Comparison of ENCODE assay signal across 8 mouse cellular contexts in genomic region chr12:101026946-101027345, GRCm38 (mm10). TPM values are rescaled to one million over a fixed set of nuclear protein-coding genes. Genes with fewer than 3 reads are reported as not detected.
DNase-seq lines count a peak whose midpoint lies in the region; ATAC-seq and TF ChIP-seq lines count a peak whose summit lies in the region.

No protein-coding gene starts in this region.

- TF ChIP-seq POLR2A in MEL (IDR thresholded peaks at IDR 0.05; ENCODE audit: control insufficient read depth in 1 of 2, insufficient read depth in 1 of 2, low read depth in 1 of 2, low read length in 2 of 2, poor library complexity in 1 of 2) = no peak

- H3K79me2 ChIP-seq in MEL (ENCODE audit: control insufficient read depth, insufficient read depth, low read length, poor library complexity) = peaks cover 24% of the 10 kb centered on the region

- no peak for DNase-seq in heart, postnatal 10 days
- no peak for DNase-seq in MEL (ENCODE audit: low read depth, low spot score)
- peak; percentile 63 for DNase-seq in forebrain, embryonic 10.5 days (ENCODE audit: extremely low spot score, low spot score)
- peak in 1 of 2 experiments; percentile 54 for DNase-seq in layer of hippocampus, adult 2 months (ENCODE audit: low spot score in 2 of 2)

- no peak for TF ChIP-seq CTCF in MEL (IDR thresholded peaks at IDR 0.05 in 2 of 3, conservative IDR thresholded peaks at IDR 0.05 in 1 of 3; ENCODE audit: control insufficient read depth in 1 of 3, insufficient read depth in 1 of 3, low read depth in 2 of 3, low read length in 3 of 3, poor library complexity in 1 of 3, severe bottlenecking in 1 of 3)
- no peak for TF ChIP-seq CTCF in layer of hippocampus, adult 2 months (conservative IDR thresholded peaks at IDR 0.05)

- peak overlapping the region; percentile 96 for H3K4me2 ChIP-seq in heart, embryonic 14.5 days (ENCODE audit: low read length)
- H3K4me2 ChIP-seq in neural tube, embryonic 12.5 days (replicated peaks) = peak overlapping the region; percentile 77

- ATAC-seq in heart, embryonic 14.5 days (ENCODE audit: insufficient number of reproducible peaks, insufficient read depth, low FRiP score, low read depth) = no peak
- ATAC-seq in neural tube, embryonic 12.5 days (ENCODE audit: low FRiP score, low read depth) = peak; percentile 41
- ATAC-seq in megakaryocyte-erythroid progenitor cell, adult 5-6 weeks (replicated peaks; ENCODE audit: low FRiP score, low TSS enrichment, poor library complexity, severe bottlenecking) = no peak
- ATAC-seq in erythroid progenitor cell, adult 5-6 weeks (replicated peaks; ENCODE audit: low FRiP score, poor library complexity, severe bottlenecking) = no peak

- TF ChIP-seq EP300 in MEL (IDR thresholded peaks at IDR 0.05; ENCODE audit: low read depth in 1 of 2, low read length in 2 of 2) = no peak

- TF ChIP-seq RAD21 in MEL (IDR thresholded peaks at IDR 0.05; ENCODE audit: low read depth, low read length) = no peak

- peaks cover 39% of the 10 kb centered on the region for H3K27me3 ChIP-seq in heart, embryonic 14.5 days (ENCODE audit: control insufficient read depth, insufficient read depth, low read length)
- H3K27me3 ChIP-seq in MEL (ENCODE audit: control insufficient read depth in 1 of 2, insufficient read depth in 2 of 2, low read length in 2 of 2) = no peaks in the 10 kb centered on the region
- no peaks in the 10 kb centered on the region for H3K27me3 ChIP-seq in forebrain, embryonic 10.5 days (ENCODE audit: poor library complexity, severe bottlenecking)
- no peaks in the 10 kb centered on the region for H3K27me3 ChIP-seq in neural tube, embryonic 12.5 days (replicated peaks)

- H3K27ac ChIP-seq in heart, embryonic 14.5 days (replicated peaks in 1 of 2; ENCODE audit: control insufficient read depth in 1 of 2, insufficient read depth in 1 of 2, low read depth in 2 of 2, low read length in 2 of 2) = no peak overlapping the region
- H3K27ac ChIP-seq in MEL (ENCODE audit: control insufficient read depth, low read depth, low read length) = no peak overlapping the region
- H3K27ac ChIP-seq in forebrain, embryonic 10.5 days = peak overlapping the region; percentile 99
- peak overlapping the region; percentile 90; the same call in 1 of the 2 replicates for H3K27ac ChIP-seq in layer of hippocampus, adult 2 months
- H3K27ac ChIP-seq in neural tube, embryonic 12.5 days = no peak overlapping the region

- no peaks in the 10 kb centered on the region for H3K36me3 ChIP-seq in heart, embryonic 14.5 days (ENCODE audit: control insufficient read depth, insufficient read depth, low read length)
- peaks cover 0 to 25% of the 10 kb centered on the region in 2 experiments; a peak in 2 of 4 replicates for H3K36me3 ChIP-seq in MEL (ENCODE audit: control insufficient read depth in 1 of 2, insufficient read depth in 2 of 2, low read length in 2 of 2)
- H3K36me3 ChIP-seq in forebrain, embryonic 10.5 days (replicated peaks) = peaks cover 43% of the 10 kb centered on the region
- H3K36me3 ChIP-seq in neural tube, embryonic 12.5 days = peaks cover 2% of the 10 kb centered on the region; the same call in 1 of the 2 replicates

- no peak overlapping the region for H3K4me3 ChIP-seq in heart, embryonic 14.5 days (ENCODE audit: control insufficient read depth in 1 of 2, insufficient read depth in 1 of 2, low read depth in 1 of 2, low read length in 2 of 2)
- H3K4me3 ChIP-seq in MEL (ENCODE audit: control insufficient read depth in 1 of 2, insufficient read depth in 1 of 2, low read depth in 2 of 2, low read length in 2 of 2) = no peak overlapping the region
- peak overlapping the region; percentile 89 for H3K4me3 ChIP-seq in forebrain, embryonic 10.5 days
- H3K4me3 ChIP-seq in layer of hippocampus, adult 2 months = peak overlapping the region; percentile 69
- peak overlapping the region; percentile 62 for H3K4me3 ChIP-seq in neural tube, embryonic 12.5 days

- no peak overlapping the region for H3K9ac ChIP-seq in heart, embryonic 14.5 days (ENCODE audit: low read length)
- peak overlapping the region; percentile 16; the same call in 1 of the 2 replicates for H3K9ac ChIP-seq in MEL (ENCODE audit: control insufficient read depth, low read depth, low read length, poor library complexity, severe bottlenecking)
- peak overlapping the region; percentile 78 for H3K9ac ChIP-seq in neural tube, embryonic 12.5 days

- H3K4me1 ChIP-seq in heart, embryonic 14.5 days (ENCODE audit: control insufficient read depth in 2 of 2, insufficient read depth in 2 of 2, low read length in 2 of 2) = peaks cover 2 to 8% of the 10 kb centered on the region in 2 experiments; a peak in 3 of 4 replicates
- peaks cover 11 to 33% of the 10 kb centered on the region in 2 experiments; a peak in 3 of 4 replicates for H3K4me1 ChIP-seq in MEL (ENCODE audit: control insufficient read depth in 1 of 2, insufficient read depth in 2 of 2, low read length in 2 of 2)
- peaks cover 59% of the 10 kb centered on the region for H3K4me1 ChIP-seq in forebrain, embryonic 10.5 days
- peaks cover 35% of the 10 kb centered on the region for H3K4me1 ChIP-seq in neural tube, embryonic 12.5 days

- H3K9me3 ChIP-seq in heart, embryonic 14.5 days (ENCODE audit: control insufficient read depth, low read length) = peaks cover 3% of the 10 kb centered on the region; the same call in 1 of the 2 replicates
- H3K9me3 ChIP-seq in MEL (replicated peaks; ENCODE audit: insufficient read depth, low read length) = no peaks in the 10 kb centered on the region
- H3K9me3 ChIP-seq in forebrain, embryonic 10.5 days = no peaks in the 10 kb centered on the region
- H3K9me3 ChIP-seq in neural tube, embryonic 12.5 days = no peaks in the 10 kb centered on the region

- intact Hi-C loops in heart, postnatal 10 days (cut with DNase I) = no loop called here

- 24% methylated on average over 14 of the region's 14 CpGs for WGBS in heart, embryonic 14.5 days
- 3% methylated on average over 14 of the region's 14 CpGs for WGBS in forebrain, embryonic 10.5 days
- WGBS in neural tube, embryonic 12.5 days = 5% methylated on average over 13 of the region's 14 CpGs

TF ChIP-seq in MEL, 35 proteins besides CTCF, POLR2A, EP300 and RAD21:
- TF ChIP-seq ZKSCAN1 (IDR thresholded peaks at IDR 0.05; ENCODE audit: low read depth, low read length) (no peak), USF2 (IDR thresholded peaks at IDR 0.05; ENCODE audit: borderline replicate concordance in 1 of 2, insufficient read depth in 1 of 2, low read depth in 1 of 2, low read length in 2 of 2) (no peak), ZNF384 (IDR thresholded peaks at IDR 0.05; ENCODE audit: low read depth, low read length) (no peak), GATA1 (IDR thresholded peaks at IDR 0.05; ENCODE audit: low read depth, low read length) (no peak), E2F4 (IDR thresholded peaks at IDR 0.05; ENCODE audit: borderline replicate concordance, low read depth, low read length) (no peak), GABPA (IDR thresholded peaks at IDR 0.05; ENCODE audit: low read depth, low read length) (no peak), UBTF (IDR thresholded peaks at IDR 0.05; ENCODE audit: borderline replicate concordance, insufficient read depth, low read depth, low read length) (no peak), TAL1 (IDR thresholded peaks at IDR 0.05; ENCODE audit: low read length) (no peak), MYB (IDR thresholded peaks at IDR 0.05; ENCODE audit: low read depth, low read length) (no peak), SIN3A (IDR thresholded peaks at IDR 0.05; ENCODE audit: low read length) (no peak), TBP (IDR thresholded peaks at IDR 0.05; ENCODE audit: low read depth, low read length) (no peak)

RNA-seq across cellular contexts. Expression of gene Ccdc88c, which starts 1.9 kb away (rescaled TPM):
- 2.7 and 3.0 TPM in 2 replicates for polyA plus RNA-seq in heart, embryonic 14.5 days (2014; fragmentation: Nextera tagmentation; extraction: Ambion mirVana)
- total RNA-seq in heart, postnatal 10 days (2021) = 10 to 100 TPM; 11.9 to 13.2 TPM
- total RNA-seq in MEL (2012; rRNA removed) = 8.5 and 8.7 TPM in 2 replicates
- 10 to 100 TPM in 1 of 2 experiments, not detected in 1; 15.3 TPM for polyA plus RNA-seq in MEL (2012; ENCODE audit: insufficient read depth in 1 of 2, insufficient read length in 2 of 2, low read depth in 1 of 2, low replicate concordance in 2 of 2, missing spikeins in 1 of 2)
- polyA plus RNA-seq in forebrain, embryonic 10.5 days (2016; fragmentation: Nextera tagmentation; extraction: Ambion mirVana) = 19.8 and 22.6 TPM in 2 replicates
- total RNA-seq in layer of hippocampus, adult 2 months (2021) = 10 to 100 TPM; 24.3 to 33.7 TPM
- 14.7 and 16.0 TPM in 2 replicates for polyA plus RNA-seq in neural tube, embryonic 12.5 days (2016; fragmentation: Nextera tagmentation; extraction: Ambion mirVana)
- 57.8 and 68.4 TPM in 2 replicates for total RNA-seq in megakaryocyte-erythroid progenitor cell, adult 5-6 weeks (2014; fragmentation: Nextera tagmentation)
- 66.9 and 100 TPM in 2 replicates for total RNA-seq in megakaryocyte-erythroid progenitor cell, adult 5-6 weeks (2017)
- total RNA-seq in erythroid progenitor cell, adult 5-6 weeks (2015; ENCODE audit: low replicate concordance) = 96.4 and 130 TPM in 2 replicates
- total RNA-seq in erythroid progenitor cell, adult 5-6 weeks (2017; ENCODE audit: low replicate concordance) = 189 and 234 TPM in 2 replicates

RNA-seq across cellular contexts. Expression of gene Ppp4r3a, which starts 56.6 kb away (rescaled TPM):
- 33.8 and 35.6 TPM in 2 replicates for polyA plus RNA-seq in heart, embryonic 14.5 days (2014; fragmentation: Nextera tagmentation; extraction: Ambion mirVana)
- 10 to 100 TPM; 37.6 to 38.9 TPM for total RNA-seq in heart, postnatal 10 days (2021)
- 60.1 and 61.2 TPM in 2 replicates for total RNA-seq in MEL (2012; rRNA removed)
- polyA plus RNA-seq in MEL (2012; ENCODE audit: insufficient read depth in 1 of 2, insufficient read length in 2 of 2, low read depth in 1 of 2, low replicate concordance in 2 of 2, missing spikeins in 1 of 2) = 100 to 1,000 TPM in 1 of 2 experiments, 10 to 100 TPM in 1; 48.5 to 701 TPM
- 51.0 and 52.2 TPM in 2 replicates for polyA plus RNA-seq in forebrain, embryonic 10.5 days (2016; fragmentation: Nextera tagmentation; extraction: Ambion mirVana)
- total RNA-seq in layer of hippocampus, adult 2 months (2021) = 10 to 100 TPM; 38.4 to 44.7 TPM
- 64.8 and 67.4 TPM in 2 replicates for polyA plus RNA-seq in neural tube, embryonic 12.5 days (2016; fragmentation: Nextera tagmentation; extraction: Ambion mirVana)
- total RNA-seq in megakaryocyte-erythroid progenitor cell, adult 5-6 weeks (2014; fragmentation: Nextera tagmentation) = 108 TPM in 2 replicates
- 135 and 176 TPM in 2 replicates for total RNA-seq in megakaryocyte-erythroid progenitor cell, adult 5-6 weeks (2017)
- total RNA-seq in erythroid progenitor cell, adult 5-6 weeks (2015; ENCODE audit: low replicate concordance) = 111 and 134 TPM in 2 replicates
- 135 and 202 TPM in 2 replicates for total RNA-seq in erythroid progenitor cell, adult 5-6 weeks (2017; ENCODE audit: low replicate concordance)

Comparison
In these comparisons a context has a peak if more than half of its experiments do, and no peak if none do; other contexts are left out.
1. H3K27ac ChIP-seq: peak in forebrain, embryonic 10.5 days (single experiment) and layer of hippocampus, adult 2 months (single experiment); none in heart, embryonic 14.5 days (0 of 2), MEL (single experiment) and neural tube, embryonic 12.5 days (single experiment).
2. H3K4me3 ChIP-seq: peak in forebrain, embryonic 10.5 days (single experiment), layer of hippocampus, adult 2 months (single experiment) and neural tube, embryonic 12.5 days (single experiment); none in heart, embryonic 14.5 days (0 of 2) and MEL (0 of 2).